Mouse (Mus musculus): ENCODE data around the gene Sema4c. TPM values are rescaled to one million over a fixed set of nuclear protein-coding genes. Genes with fewer than 3 reads are reported as not detected.
A peak's percentile ranks its signal among the peaks of the same experiment; 100 is the strongest.

The Sema4c gene
- polyA plus RNA-seq (2015; fragmentation: Nextera tagmentation; extraction: Ambion mirVana) = 3.5 and 3.9 TPM in 2 replicates

DNA sequence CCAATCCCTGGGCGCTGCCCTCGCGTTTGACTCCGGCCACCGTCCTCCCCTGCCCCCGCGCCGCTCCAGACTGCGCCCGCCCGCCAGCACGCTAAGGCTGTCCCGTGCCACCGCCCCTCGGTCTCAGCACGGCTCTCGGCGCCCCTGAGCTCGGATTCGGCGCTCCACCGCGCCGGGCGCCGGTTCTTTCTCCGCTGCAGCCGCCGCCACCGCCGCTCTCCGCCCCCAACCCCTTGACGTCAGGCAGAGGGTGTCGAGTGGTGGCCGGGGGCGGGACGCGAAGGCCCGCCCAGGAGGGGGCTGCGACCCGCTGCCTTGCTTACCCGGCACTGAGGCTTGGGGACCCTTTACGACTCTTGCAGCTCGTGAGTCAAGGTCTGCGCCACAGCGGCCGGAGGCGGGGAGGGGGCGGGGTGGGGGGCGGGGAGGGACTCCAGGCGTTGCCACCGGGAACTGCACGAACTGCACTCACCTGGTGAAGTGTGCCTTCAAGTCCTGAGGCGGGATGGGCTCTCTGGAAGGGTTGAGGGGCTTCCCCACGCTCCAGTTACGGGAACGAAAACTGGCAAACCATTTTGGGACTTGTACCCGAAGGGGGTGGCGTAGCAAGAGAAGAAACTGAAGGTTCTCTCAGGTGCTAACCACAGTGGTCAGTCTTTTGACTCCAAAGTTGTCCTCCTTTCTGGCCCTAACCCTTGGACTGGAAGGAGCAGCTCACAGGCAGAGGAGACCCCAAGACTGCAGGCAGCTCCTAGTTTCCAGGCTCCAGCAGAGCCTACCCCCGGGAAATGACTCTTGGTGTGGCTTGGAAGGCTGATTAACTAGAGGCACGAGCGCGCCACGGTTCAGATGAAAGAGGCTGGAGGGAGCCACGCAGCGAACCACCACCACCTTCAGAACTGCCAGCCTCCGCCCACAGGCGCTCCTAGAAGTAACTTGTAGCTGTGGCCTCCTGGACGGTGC lies at the start of gene Sema4c:
Gene Sema4c, minus strand, starts transcription at position 319 of the 963 bp plus-strand sequence.
- H3K4me2 ChIP-seq (replicated peaks; ENCODE audit: low read depth) = peak within 1 kb of the TSS; percentile 83
- peaks cover 4% of the 10 kb centered on the region; the same call in 1 of the 2 replicates for H3K4me1 ChIP-seq (replicated peaks; ENCODE audit: control insufficient read depth, insufficient read depth, low read length)
- H3K9ac ChIP-seq (ENCODE audit: low read depth, low read length) = peak within 1 kb of the TSS; percentile 80
- TF ChIP-seq CTCF (IDR thresholded peaks at IDR 0.05; ENCODE audit: low read depth) = no peak
- H3K27me3 ChIP-seq (replicated peaks; ENCODE audit: control insufficient read depth, insufficient read depth, low read length) = no peaks in the 10 kb centered on the region
- WGBS = 3% methylated on average over 61 of the region's 69 CpGs
- H3K4me3 ChIP-seq (ENCODE audit: low read depth, low read length) = peak within 1 kb of the TSS; percentile 81
- ATAC-seq = peak; percentile 35
- no peaks in the 10 kb centered on the region for H3K9me3 ChIP-seq (ENCODE audit: control insufficient read depth)
- H3K27ac ChIP-seq (ENCODE audit: low read depth, low read length) = peak within 1 kb of the TSS; percentile 90
- peaks cover 8% of the 10 kb centered on the region; the same call in 1 of the 2 replicates for H3K36me3 ChIP-seq (ENCODE audit: control insufficient read depth, insufficient read depth)

DNA sequence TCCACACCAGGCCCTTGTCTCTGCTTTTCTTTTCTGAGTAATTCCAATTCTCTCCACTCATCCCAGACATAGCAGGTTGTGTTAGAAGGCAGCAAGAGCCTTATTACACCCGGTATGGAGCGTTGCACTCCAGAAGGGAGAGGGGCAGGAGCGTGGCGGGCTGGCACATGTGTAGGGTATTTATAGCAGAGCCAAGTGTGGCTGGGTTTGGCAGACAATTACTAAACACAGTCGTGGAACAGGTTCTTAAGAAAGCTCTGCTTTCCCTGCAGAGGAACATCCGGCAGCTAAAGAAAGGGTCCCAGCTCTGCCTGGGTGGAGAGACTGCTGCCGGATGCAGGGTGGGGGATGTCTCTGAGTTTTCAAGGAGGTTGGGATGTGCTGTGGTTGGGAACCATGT lies 48.8 kb upstream of the Sema4c start:
- Histone ChIP-seq H3K27me3 (replicated peaks; ENCODE audit: control insufficient read depth, insufficient read depth, low read length) (no peaks in the 10 kb centered on the region), H3K9me3 (ENCODE audit: control insufficient read depth) (no peaks in the 10 kb centered on the region), H3K4me3 (ENCODE audit: low read depth, low read length) (no peak overlapping the region), H3K4me2 (replicated peaks; ENCODE audit: low read depth) (no peak overlapping the region), H3K27ac (ENCODE audit: low read depth, low read length) (no peak overlapping the region), H3K36me3 (ENCODE audit: control insufficient read depth, insufficient read depth) (no peaks in the 10 kb centered on the region), H3K9ac (ENCODE audit: low read depth, low read length) (no peak overlapping the region), H3K4me1 (replicated peaks; ENCODE audit: control insufficient read depth, insufficient read depth, low read length) (peaks cover 6% of the 10 kb centered on the region)
- no peak for TF ChIP-seq CTCF (IDR thresholded peaks at IDR 0.05; ENCODE audit: low read depth)
- WGBS = 61% methylated on average over 7 of the region's 7 CpGs
- ATAC-seq = no peak

DNA sequence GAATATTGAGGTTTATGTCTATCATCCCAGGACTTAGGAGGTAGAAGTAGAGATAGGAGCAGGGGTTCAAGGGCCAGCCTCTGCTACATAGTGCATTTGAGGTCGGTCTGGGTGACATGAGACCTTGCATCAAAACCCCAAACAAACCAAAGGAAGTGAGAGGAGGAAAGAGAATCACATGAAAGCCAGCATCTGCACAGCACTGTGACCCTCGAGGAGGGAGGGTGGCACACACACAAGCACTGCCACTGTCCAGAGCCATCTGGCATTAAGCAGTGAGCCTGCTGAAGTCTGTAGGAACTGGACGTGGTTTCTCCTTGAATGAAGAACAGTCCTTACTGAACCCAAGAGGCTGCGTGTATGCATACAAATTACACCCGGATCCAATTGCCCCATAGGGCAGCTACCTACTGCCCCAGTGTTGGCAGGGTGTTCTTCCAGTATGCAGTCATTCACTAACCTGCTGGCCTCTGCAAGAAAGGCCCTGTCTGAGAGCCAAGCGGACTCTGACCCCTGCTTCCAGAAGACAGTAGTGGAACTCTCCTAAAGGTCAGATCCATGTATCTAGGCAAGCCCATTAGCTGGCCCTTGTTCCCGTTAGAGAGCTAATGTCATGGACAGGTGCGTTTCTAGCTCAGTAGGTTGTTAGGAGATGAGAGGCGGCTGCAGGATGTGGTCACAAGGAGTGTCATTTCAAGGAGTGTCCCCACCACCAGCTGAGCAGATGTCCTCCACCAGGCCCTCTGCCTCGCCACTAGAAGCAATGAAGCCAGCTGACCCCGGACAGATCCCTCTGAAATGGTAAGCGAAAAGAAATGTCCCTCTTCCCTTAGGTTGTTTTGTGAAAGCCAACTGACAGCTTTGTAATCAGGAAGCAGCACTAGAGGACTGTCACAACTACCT lies 46.4 kb upstream of the Sema4c start:
- Histone ChIP-seq H3K27ac (ENCODE audit: low read depth, low read length) (no peak overlapping the region), H3K4me2 (replicated peaks; ENCODE audit: low read depth) (no peak overlapping the region), H3K27me3 (replicated peaks; ENCODE audit: control insufficient read depth, insufficient read depth, low read length) (no peaks in the 10 kb centered on the region), H3K4me3 (ENCODE audit: low read depth, low read length) (no peak overlapping the region), H3K9me3 (ENCODE audit: control insufficient read depth) (no peaks in the 10 kb centered on the region), H3K9ac (ENCODE audit: low read depth, low read length) (no peak overlapping the region), H3K4me1 (replicated peaks; ENCODE audit: control insufficient read depth, insufficient read depth, low read length) (peaks cover 6% of the 10 kb centered on the region), H3K36me3 (ENCODE audit: control insufficient read depth, insufficient read depth) (no peaks in the 10 kb centered on the region)
- 0 out of 2 replicates have a peak, but pooled peaks have one; percentile 12 for TF ChIP-seq CTCF (IDR thresholded peaks at IDR 0.05; ENCODE audit: low read depth)
- ATAC-seq = peak; percentile 58
- WGBS = 68% methylated on average over 12 of the region's 12 CpGs

DNA sequence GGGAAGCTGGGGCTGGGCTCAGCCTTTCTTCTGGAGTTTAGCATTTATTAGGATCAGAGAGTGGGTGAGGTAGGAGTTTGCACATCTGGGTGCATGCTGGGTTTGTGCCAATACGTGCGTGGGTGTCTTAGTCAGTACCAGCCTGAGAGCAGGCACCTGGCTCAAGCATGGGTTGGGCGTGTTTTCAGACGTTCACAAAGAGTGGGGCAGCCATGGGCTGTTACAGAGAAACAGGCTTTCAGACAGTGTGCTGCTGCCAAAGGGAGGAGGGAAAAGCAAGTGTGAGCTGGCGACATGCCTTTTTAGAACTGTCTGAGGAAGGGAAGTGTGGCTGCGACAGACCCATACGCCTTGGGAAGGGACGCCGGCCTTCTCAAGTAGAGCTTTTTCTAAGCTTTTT lies 45.2 kb upstream of the Sema4c start:
- no peaks in the 10 kb centered on the region for H3K27me3 ChIP-seq (replicated peaks; ENCODE audit: control insufficient read depth, insufficient read depth, low read length)
- H3K4me1 ChIP-seq (replicated peaks; ENCODE audit: control insufficient read depth, insufficient read depth, low read length) = peaks cover 6% of the 10 kb centered on the region
- no peak overlapping the region for H3K9ac ChIP-seq (ENCODE audit: low read depth, low read length)
- no peaks in the 10 kb centered on the region for H3K9me3 ChIP-seq (ENCODE audit: control insufficient read depth)
- no peak overlapping the region for H3K27ac ChIP-seq (ENCODE audit: low read depth, low read length)
- no peak overlapping the region for H3K4me3 ChIP-seq (ENCODE audit: low read depth, low read length)
- H3K36me3 ChIP-seq (ENCODE audit: control insufficient read depth, insufficient read depth) = no peaks in the 10 kb centered on the region
- no peak for ATAC-seq
- 58% methylated on average over 9 of the region's 9 CpGs for WGBS
- TF ChIP-seq CTCF (IDR thresholded peaks at IDR 0.05; ENCODE audit: low read depth) = no peak
- H3K4me2 ChIP-seq (replicated peaks; ENCODE audit: low read depth) = no peak overlapping the region

DNA sequence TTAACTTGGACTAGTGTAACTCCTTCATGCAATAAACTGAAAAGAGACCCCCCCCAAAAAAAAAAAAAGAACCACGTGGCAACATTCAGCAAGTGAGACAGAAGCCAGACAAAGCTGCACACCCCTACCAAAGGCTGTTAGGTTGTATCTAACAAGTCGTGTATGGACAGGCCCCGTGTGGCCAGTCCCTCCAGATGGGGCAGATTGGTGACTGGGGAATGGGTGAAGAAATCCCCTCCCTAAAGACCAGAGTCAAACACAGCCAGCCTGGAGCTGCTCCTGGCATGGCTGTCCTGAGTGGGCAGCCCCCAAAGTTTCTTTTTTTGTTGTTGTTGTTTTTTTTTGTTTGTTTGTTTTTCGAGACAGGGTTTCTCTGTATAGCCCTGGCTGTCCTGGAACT lies 44.1 kb upstream of the Sema4c start:
- H3K36me3 ChIP-seq (ENCODE audit: control insufficient read depth, insufficient read depth) = no peaks in the 10 kb centered on the region
- no peak overlapping the region for H3K4me2 ChIP-seq (replicated peaks; ENCODE audit: low read depth)
- no peak overlapping the region for H3K4me3 ChIP-seq (ENCODE audit: low read depth, low read length)
- H3K9ac ChIP-seq (ENCODE audit: low read depth, low read length) = no peak overlapping the region
- no peaks in the 10 kb centered on the region for H3K9me3 ChIP-seq (ENCODE audit: control insufficient read depth)
- TF ChIP-seq CTCF (IDR thresholded peaks at IDR 0.05; ENCODE audit: low read depth) = no peak
- no peak overlapping the region for H3K27ac ChIP-seq (ENCODE audit: low read depth, low read length)
- WGBS = 61% methylated on average over 4 of the region's 4 CpGs
- H3K27me3 ChIP-seq (replicated peaks; ENCODE audit: control insufficient read depth, insufficient read depth, low read length) = no peaks in the 10 kb centered on the region
- H3K4me1 ChIP-seq (replicated peaks; ENCODE audit: control insufficient read depth, insufficient read depth, low read length) = peaks cover 4% of the 10 kb centered on the region
- ATAC-seq = no peak

DNA sequence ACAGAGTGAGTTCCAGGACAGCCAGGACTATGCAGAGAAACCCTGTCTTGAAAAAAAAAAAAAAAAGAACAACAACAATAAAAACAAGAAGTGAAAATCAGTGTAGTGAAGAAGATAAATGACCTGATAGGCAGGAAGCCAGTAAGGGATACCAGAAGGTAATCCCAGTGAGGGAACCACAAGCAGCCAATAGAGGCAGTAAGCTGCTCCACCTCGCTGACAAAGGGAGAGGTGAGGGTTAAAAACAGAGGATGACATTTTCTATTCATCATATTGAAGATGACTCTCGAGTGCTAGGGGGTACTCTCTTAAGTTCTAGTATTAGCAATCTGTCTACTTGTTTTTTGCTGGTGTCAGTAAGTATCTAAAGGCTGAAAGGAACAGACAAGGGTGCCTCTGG lies 40.3 kb upstream of the Sema4c start:
- no peak overlapping the region for H3K4me3 ChIP-seq (ENCODE audit: low read depth, low read length)
- no peaks in the 10 kb centered on the region for H3K36me3 ChIP-seq (ENCODE audit: control insufficient read depth, insufficient read depth)
- WGBS = 75% methylated on average over 2 of the region's 2 CpGs
- H3K27me3 ChIP-seq (replicated peaks; ENCODE audit: control insufficient read depth, insufficient read depth, low read length) = no peaks in the 10 kb centered on the region
- H3K27ac ChIP-seq (ENCODE audit: low read depth, low read length) = no peak overlapping the region
- no peak for TF ChIP-seq CTCF (IDR thresholded peaks at IDR 0.05; ENCODE audit: low read depth)
- H3K9me3 ChIP-seq (ENCODE audit: control insufficient read depth) = no peaks in the 10 kb centered on the region
- no peak overlapping the region for H3K4me2 ChIP-seq (replicated peaks; ENCODE audit: low read depth)
- H3K9ac ChIP-seq (ENCODE audit: low read depth, low read length) = no peak overlapping the region
- peaks cover 4% of the 10 kb centered on the region for H3K4me1 ChIP-seq (replicated peaks; ENCODE audit: control insufficient read depth, insufficient read depth, low read length)
- no peak for ATAC-seq

All from intestine, postnatal 0 days (tissue).